Mouse (Mus musculus) midbrain, embryonic 13.5 days (tissue): ENCODE measurements at regions not wholly inside any gene's neighbourhood (a gene's known extent, or its start where the extent isn't known, plus 50 kb on each side); places are given as distances from the start of the nearest gene placed in this dataset.

Experiments
- ATAC-seq: fragments of 200-750 bp; cut with Nextera tagmentation; 2 replicates; pipeline ENCODE4 v1.8.0; 2017; ENCODE audit warnings: mild to moderate bottlenecking, moderate TSS enrichment, moderate library complexity
- H3K27ac ChIP-seq: fragments of 300-500 bp; sonication (generic); 2 replicates; pipeline ENCODE4 v1.5.1; 2015; ENCODE audit warnings: inconsistent platforms, mild to moderate bottlenecking, moderate library complexity
- H3K27me3 ChIP-seq: fragments of 300-500 bp; sonication (generic); 2 replicates; pipeline ENCODE4 v1.6.1; 2015; ENCODE audit warnings: mild to moderate bottlenecking, inconsistent platforms
- H3K36me3 ChIP-seq: fragments of 300-500 bp; sonication (generic); 2 replicates; pipeline ENCODE4 v1.6.1; 2015; ENCODE audit warnings: mild to moderate bottlenecking, inconsistent platforms
- H3K4me1 ChIP-seq: fragments of 300-500 bp; sonication (generic); replicated peaks from 2 replicates; pipeline ENCODE4 v1.6.1; 2015; ENCODE audit warnings: inconsistent platforms
- H3K4me2 ChIP-seq: fragments of 300-500 bp; sonication (generic); replicated peaks from 2 replicates; pipeline ENCODE4 v1.6.1; 2015; ENCODE audit warnings: moderate library complexity, mild to moderate bottlenecking, inconsistent platforms
- H3K4me3 ChIP-seq: fragments of 300-500 bp; sonication (generic); replicated peaks from 2 replicates; pipeline ENCODE4 v1.5.1; 2015; ENCODE audit warnings: mild to moderate bottlenecking, inconsistent platforms
- H3K9ac ChIP-seq: fragments of 300-500 bp; sonication (generic); replicated peaks from 2 replicates; pipeline ENCODE4 v1.6.1; 2015; ENCODE audit warnings: mild to moderate bottlenecking, inconsistent platforms
- H3K9me3 ChIP-seq: fragments of 300-500 bp; sonication (generic); 2 replicates; pipeline ENCODE4 v1.6.1; 2016; ENCODE audit warnings: mild to moderate bottlenecking, inconsistent platforms
- WGBS: fragments of 180-500 bp; shearing (Covaris S2); methylation state at CpG from one replicate; pipeline ENCODE4 v1.1.7; 2015; 5-methylcytosine and 5-hydroxymethylcytosine counted together

- WGBS: 59% methylated on average over 6 of the region's 6 CpGs
- H3K4me1 ChIP-seq: peaks cover 8% of the 10 kb centered on the region
- H3K36me3 ChIP-seq: no peaks in the 10 kb centered on the region
- no peak overlapping the region for H3K9ac ChIP-seq
- no peak overlapping the region for H3K27ac ChIP-seq
- no peak for ATAC-seq
- no peak overlapping the region for H3K4me2 ChIP-seq
- H3K4me3 ChIP-seq: no peak overlapping the region
- no peaks in the 10 kb centered on the region for H3K9me3 ChIP-seq
- H3K27me3 ChIP-seq: 0 out of 2 replicates have a peak, but pooled peaks cover 11% of the 10 kb centered on the region
Observed at GRCm38 (mm10) chr13:107264581-107264980, 242.7 kb upstream of the Kif2a start.

- Histone ChIP-seq H3K9me3 (no peaks in the 10 kb centered on the region), H3K27me3 (peaks cover 25% of the 10 kb centered on the region), H3K27ac (no peak overlapping the region), H3K9ac (no peak overlapping the region), H3K4me3 (no peak overlapping the region), H3K36me3 (no peaks in the 10 kb centered on the region), H3K4me2 (no peak overlapping the region), H3K4me1 (peaks cover 8% of the 10 kb centered on the region)
- peak; percentile 45; the same call in 1 of the 2 replicates for ATAC-seq
- 13% methylated on average over 6 of the region's 6 CpGs for WGBS
Observed at GRCm38 (mm10) chr13:107261479-107262050, 239.6 kb upstream of the Kif2a start.

GRCm38 (mm10) chr13:107260274-107260673 lies 238.3 kb upstream of the Kif2a start:
- no peak overlapping the region for H3K27ac ChIP-seq
- no peak overlapping the region for H3K4me2 ChIP-seq
- 79% methylated on average over 4 of the region's 4 CpGs for WGBS
- no peak overlapping the region for H3K9ac ChIP-seq
- H3K4me1 ChIP-seq: peaks cover 8% of the 10 kb centered on the region
- H3K27me3 ChIP-seq: peaks cover 22% of the 10 kb centered on the region
- no peaks in the 10 kb centered on the region for H3K9me3 ChIP-seq
- H3K4me3 ChIP-seq: no peak overlapping the region
- H3K36me3 ChIP-seq: no peaks in the 10 kb centered on the region
- ATAC-seq: no peak

- no peak overlapping the region for H3K9ac ChIP-seq
- peaks cover 20% of the 10 kb centered on the region for H3K4me1 ChIP-seq
- H3K27me3 ChIP-seq: no peaks in the 10 kb centered on the region
- no peak overlapping the region for H3K27ac ChIP-seq
- H3K4me2 ChIP-seq: no peak overlapping the region
- peak; percentile 59; the same call in 1 of the 2 replicates for ATAC-seq
- no peaks in the 10 kb centered on the region for H3K9me3 ChIP-seq
- H3K4me3 ChIP-seq: no peak overlapping the region
- H3K36me3 ChIP-seq: no peaks in the 10 kb centered on the region
- WGBS: 53% methylated on average over 9 of the region's 9 CpGs
Observed at GRCm38 (mm10) chr13:107247792-107248505, 226.0 kb upstream of the Kif2a start.

- peak; percentile 62; the same call in 1 of the 2 replicates for ATAC-seq
- Histone ChIP-seq H3K9me3 (no peaks in the 10 kb centered on the region), H3K4me3 (peak overlapping the region; percentile 30), H3K27ac (no peak overlapping the region), H3K36me3 (no peaks in the 10 kb centered on the region), H3K27me3 (no peaks in the 10 kb centered on the region), H3K4me2 (peak overlapping the region; percentile 50), H3K4me1 (peaks cover 18% of the 10 kb centered on the region), H3K9ac (peak overlapping the region; percentile 51)
- 26% methylated on average over 17 of the region's 17 CpGs for WGBS
Observed at GRCm38 (mm10) chr13:107246956-107247751, 225.2 kb upstream of the Kif2a start.

GRCm38 (mm10) chr13:107244173-107244572 lies 222.2 kb upstream of the Kif2a start:
- ATAC-seq: no peak
- peaks cover 14% of the 10 kb centered on the region for H3K4me1 ChIP-seq
- H3K9me3 ChIP-seq: no peaks in the 10 kb centered on the region
- H3K4me3 ChIP-seq: no peak overlapping the region
- H3K27ac ChIP-seq: no peak overlapping the region
- 84% methylated on average over 3 of the region's 3 CpGs for WGBS
- H3K27me3 ChIP-seq: no peaks in the 10 kb centered on the region
- no peak overlapping the region for H3K9ac ChIP-seq
- H3K36me3 ChIP-seq: no peaks in the 10 kb centered on the region
- H3K4me2 ChIP-seq: no peak overlapping the region

GRCm38 (mm10) chr13:107239035-107239387 lies 217.1 kb upstream of the Kif2a start:
- H3K9ac ChIP-seq: no peak overlapping the region
- H3K4me3 ChIP-seq: no peak overlapping the region
- no peaks in the 10 kb centered on the region for H3K36me3 ChIP-seq
- no peak overlapping the region for H3K4me2 ChIP-seq
- no peak for ATAC-seq
- H3K27me3 ChIP-seq: no peaks in the 10 kb centered on the region
- no peak overlapping the region for H3K27ac ChIP-seq
- no peaks in the 10 kb centered on the region for H3K9me3 ChIP-seq
- 70% methylated on average over 4 of the region's 4 CpGs for WGBS
- no peaks in the 10 kb centered on the region for H3K4me1 ChIP-seq

- Histone ChIP-seq H3K27me3 (no peaks in the 10 kb centered on the region), H3K4me1 (no peaks in the 10 kb centered on the region), H3K27ac (no peak overlapping the region), H3K9ac (no peak overlapping the region), H3K4me3 (no peak overlapping the region), H3K36me3 (no peaks in the 10 kb centered on the region), H3K9me3 (no peaks in the 10 kb centered on the region), H3K4me2 (no peak overlapping the region)
- WGBS: 84% methylated on average over 9 of the region's 9 CpGs
- ATAC-seq: no peak
Observed at GRCm38 (mm10) chr13:107238364-107239034, 216.6 kb upstream of the Kif2a start.

GRCm38 (mm10) chr13:107219456-107219855 lies 197.5 kb upstream of the Kif2a start:
- Histone ChIP-seq H3K4me1 (0 out of 2 replicates have a peak, but pooled peaks cover 4% of the 10 kb centered on the region), H3K36me3 (no peaks in the 10 kb centered on the region), H3K9ac (no peak overlapping the region), H3K9me3 (no peaks in the 10 kb centered on the region), H3K4me2 (no peak overlapping the region), H3K27ac (no peak overlapping the region), H3K4me3 (no peak overlapping the region), H3K27me3 (no peaks in the 10 kb centered on the region)
- ATAC-seq: no peak
- 83% methylated on average over 5 of the region's 5 CpGs for WGBS

- H3K27me3 ChIP-seq: no peaks in the 10 kb centered on the region
- no peak overlapping the region for H3K4me3 ChIP-seq
- no peak for ATAC-seq
- H3K36me3 ChIP-seq: no peaks in the 10 kb centered on the region
- WGBS: 50% methylated on average over 8 of the region's 8 CpGs
- H3K4me1 ChIP-seq: 0 out of 2 replicates have a peak, but pooled peaks cover 4% of the 10 kb centered on the region
- H3K9ac ChIP-seq: no peak overlapping the region
- no peaks in the 10 kb centered on the region for H3K9me3 ChIP-seq
- H3K4me2 ChIP-seq: no peak overlapping the region
- H3K27ac ChIP-seq: no peak overlapping the region
Observed at GRCm38 (mm10) chr13:107218351-107218750, 196.4 kb upstream of the Kif2a start.

- WGBS: 65% methylated on average over 6 of the region's 6 CpGs
- H3K4me1 ChIP-seq: 0 out of 2 replicates have a peak, but pooled peaks cover 4% of the 10 kb centered on the region
- no peak overlapping the region for H3K4me2 ChIP-seq
- no peaks in the 10 kb centered on the region for H3K36me3 ChIP-seq
- H3K9me3 ChIP-seq: no peaks in the 10 kb centered on the region
- 0 out of 2 replicates have a peak, but pooled peaks have one; percentile 17 for ATAC-seq
- no peak overlapping the region for H3K4me3 ChIP-seq
- H3K27me3 ChIP-seq: no peaks in the 10 kb centered on the region
- H3K27ac ChIP-seq: no peak overlapping the region
- no peak overlapping the region for H3K9ac ChIP-seq
Observed at GRCm38 (mm10) chr13:107217825-107218224, 195.9 kb upstream of the Kif2a start.
